Mouse (Mus musculus) embryonic facial prominence, embryonic 12.5 days (tissue): ENCODE results near the gene Rnf187. TPM values are rescaled to one million over a fixed set of nuclear protein-coding genes. Genes with fewer than 3 reads are reported as not detected.

ENCODE experiments used
- ATAC-seq: fragments of 200-750 bp; cut with Nextera tagmentation; 2 replicates; pipeline ENCODE4 v1.8.0; 2017; ENCODE audit not compliant: insufficient number of reproducible peaks, insufficient read depth, low FRiP score, low TSS enrichment
- H3K27ac ChIP-seq: fragments of 300-500 bp; sonication (generic); 2 replicates; pipeline ENCODE4 v1.5.1; 2016; ENCODE audit warnings: mild to moderate bottlenecking
- H3K27me3 ChIP-seq: fragments of 300-500 bp; sonication (generic); 2 replicates; pipeline ENCODE4 v1.6.1; 2016; ENCODE audit warnings: mild to moderate bottlenecking, moderate library complexity
- H3K36me3 ChIP-seq: fragments of 300-500 bp; sonication (generic); 2 replicates; pipeline ENCODE4 v1.6.1; 2016; ENCODE audit warnings: mild to moderate bottlenecking
- H3K4me1 ChIP-seq: fragments of 300-500 bp; sonication (generic); 2 replicates; pipeline ENCODE4 v1.6.1; 2016
- H3K4me2 ChIP-seq: fragments of 300-500 bp; sonication (generic); replicated peaks from 2 replicates; pipeline ENCODE4 v1.6.1; 2016; ENCODE audit warnings: mild to moderate bottlenecking, moderate library complexity
- H3K4me3 ChIP-seq: fragments of 300-500 bp; sonication (generic); 2 replicates; pipeline ENCODE4 v1.5.1; 2016; ENCODE audit warnings: mild to moderate bottlenecking
- H3K9ac ChIP-seq: fragments of 300-500 bp; sonication (generic); 2 replicates; pipeline ENCODE4 v1.6.1; 2016; ENCODE audit warnings: mild to moderate bottlenecking, moderate library complexity
- H3K9me3 ChIP-seq: fragments of 300-500 bp; sonication (generic); 2 replicates; pipeline ENCODE4 v1.6.1; 2016; ENCODE audit warnings: mild to moderate bottlenecking, moderate library complexity
- WGBS: fragments of 180-500 bp; shearing (Covaris S2); methylation state at CpG from one replicate; pipeline ENCODE4 v1.1.7; 2016; 5-methylcytosine and 5-hydroxymethylcytosine counted together
- polyA plus RNA-seq: library from polyadenylated mRNA; unstranded; fragments of >200 nt; fragmentation: Nextera tagmentation; extraction: Ambion mirVana; gene quantifications from 2 replicates; pipeline ENCODE4 v1.2.1, GENCODE M21; 2016

Rnf187 gene
- polyA plus RNA-seq, 1 experiment from 2014 or later, result 366 TPM

GRCm38 (mm10) chr11:58978027-58978705, 39.5 kb upstream of the Rnf187 start, which contains the start of gene Trim11:
Gene Trim11, plus strand, starts transcription at chr11:58978093.
- ATAC-seq, result peak; percentile 36
- WGBS, result under 1% methylated on average over 64 of the region's 64 CpGs
- peaks cover 15% of the 10 kb centered on the region for H3K36me3 ChIP-seq
- H3K4me3 ChIP-seq, result peak within 1 kb of the TSS; percentile 98
- peaks cover 33% of the 10 kb centered on the region for H3K4me1 ChIP-seq
- H3K27me3 ChIP-seq, result no peaks in the 10 kb centered on the region
- H3K27ac ChIP-seq, result peak within 1 kb of the TSS; percentile 69
- peak within 1 kb of the TSS; percentile 89 for H3K9ac ChIP-seq
- no peaks in the 10 kb centered on the region for H3K9me3 ChIP-seq
- H3K4me2 ChIP-seq, result peak within 1 kb of the TSS; percentile 98

DNA sequence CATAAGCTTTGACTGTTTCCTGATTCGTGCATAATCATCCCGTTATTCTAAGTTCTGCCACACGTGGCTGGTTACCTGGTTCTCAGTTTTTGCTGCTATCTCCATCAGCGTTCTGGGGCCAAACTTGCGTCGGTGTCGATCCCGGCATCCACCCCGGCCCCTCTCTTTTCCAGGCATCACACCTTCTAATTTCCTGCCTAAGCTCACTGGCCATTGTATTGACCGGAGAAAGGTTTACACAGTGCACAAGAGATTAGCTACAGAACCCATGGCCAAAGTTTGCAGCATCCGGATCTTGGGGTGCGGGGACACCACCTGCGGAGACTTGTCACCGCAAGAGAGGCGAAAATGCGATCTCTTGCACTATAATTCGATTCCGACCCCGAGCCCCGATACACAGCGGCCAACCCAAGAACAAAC, 38.9 kb upstream of the Rnf187 start:
- peak overlapping the region; percentile 98 for H3K4me3 ChIP-seq
- peak overlapping the region; percentile 69 for H3K27ac ChIP-seq
- H3K36me3 ChIP-seq, result peaks cover 9% of the 10 kb centered on the region
- H3K4me2 ChIP-seq, result peak overlapping the region; percentile 98
- peak overlapping the region; percentile 89 for H3K9ac ChIP-seq
- no peak for ATAC-seq
- no peaks in the 10 kb centered on the region for H3K9me3 ChIP-seq
- whole genome bisulfite sequencing, result under 1% methylated on average over 21 of the region's 21 CpGs
- no peaks in the 10 kb centered on the region for H3K27me3 ChIP-seq
- peaks cover 33% of the 10 kb centered on the region for H3K4me1 ChIP-seq

- peak overlapping the region; percentile 98 for H3K4me3 ChIP-seq
- peak overlapping the region; percentile 69 for H3K27ac ChIP-seq
- H3K9ac ChIP-seq, result peak overlapping the region; percentile 89
- WGBS, result 0% methylated on average over 29 of the region's 29 CpGs
- H3K9me3 ChIP-seq, result no peaks in the 10 kb centered on the region
- H3K36me3 ChIP-seq, result peaks cover 5% of the 10 kb centered on the region
- ATAC-seq, result no peak
- H3K4me1 ChIP-seq, result peaks cover 33% of the 10 kb centered on the region
- no peaks in the 10 kb centered on the region for H3K27me3 ChIP-seq
- peak overlapping the region; percentile 98 for H3K4me2 ChIP-seq
Observed at GRCm38 (mm10) chr11:58977150-58977549, 38.4 kb upstream of the Rnf187 start.

DNA sequence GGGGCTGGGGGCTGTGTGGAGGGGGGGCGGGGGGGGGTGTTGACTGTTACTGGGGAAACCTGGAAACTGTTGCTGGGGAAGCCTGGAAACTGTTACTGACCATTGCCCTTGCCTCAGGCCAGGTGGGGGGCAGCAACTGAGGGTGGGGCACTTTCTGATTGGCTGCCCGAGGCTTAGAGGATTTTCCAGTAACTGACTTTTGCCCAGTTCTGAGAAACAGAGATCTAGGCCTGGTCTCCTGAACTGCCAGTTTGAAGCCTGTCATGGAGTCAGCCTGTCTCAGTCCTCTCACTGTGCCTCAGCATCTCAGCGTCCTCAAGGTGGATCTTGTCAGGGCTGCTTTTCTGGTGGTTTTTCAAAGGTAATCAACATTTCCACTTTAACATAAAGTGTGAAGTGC, 35.7 kb upstream of the Rnf187 start:
- Histone ChIP-seq H3K27me3 (no peaks in the 10 kb centered on the region), H3K27ac (no peak overlapping the region), H3K36me3 (peaks cover 13% of the 10 kb centered on the region; the same call in 1 of the 2 replicates), H3K9ac (no peak overlapping the region), H3K9me3 (no peaks in the 10 kb centered on the region), H3K4me2 (no peak overlapping the region), H3K4me3 (no peak overlapping the region), H3K4me1 (peaks cover 12% of the 10 kb centered on the region)
- 87% methylated on average over 3 of the region's 3 CpGs for WGBS
- ATAC-seq, result no peak

DNA sequence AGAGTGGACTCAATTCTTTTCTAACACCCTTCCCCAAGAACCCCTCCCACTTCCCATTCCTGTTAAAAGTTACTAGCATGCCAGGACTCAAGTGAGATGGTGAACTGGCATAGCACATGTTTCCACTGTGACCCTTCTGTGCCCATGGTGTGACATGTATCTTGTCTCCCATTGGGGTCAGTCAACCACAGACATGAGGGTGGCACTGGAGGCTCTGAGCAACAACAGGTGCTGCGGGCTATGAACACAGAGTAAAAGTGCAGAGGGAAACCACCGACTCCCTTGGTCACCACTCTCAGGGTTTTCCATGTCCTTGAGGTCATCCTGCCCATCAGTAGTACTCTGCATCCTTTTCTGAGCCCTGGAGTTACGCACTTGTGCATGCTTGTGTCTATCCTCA, 33.1 kb upstream of the Rnf187 start:
- Histone ChIP-seq H3K27me3 (no peaks in the 10 kb centered on the region), H3K9ac (no peak overlapping the region), H3K4me3 (no peak overlapping the region), H3K36me3 (peaks cover 19% of the 10 kb centered on the region; the same call in 1 of the 2 replicates), H3K4me1 (no peaks in the 10 kb centered on the region), H3K9me3 (no peaks in the 10 kb centered on the region), H3K27ac (no peak overlapping the region), H3K4me2 (no peak overlapping the region)
- WGBS, result 90% methylated on average over 3 of the region's 3 CpGs
- no peak for ATAC-seq

DNA sequence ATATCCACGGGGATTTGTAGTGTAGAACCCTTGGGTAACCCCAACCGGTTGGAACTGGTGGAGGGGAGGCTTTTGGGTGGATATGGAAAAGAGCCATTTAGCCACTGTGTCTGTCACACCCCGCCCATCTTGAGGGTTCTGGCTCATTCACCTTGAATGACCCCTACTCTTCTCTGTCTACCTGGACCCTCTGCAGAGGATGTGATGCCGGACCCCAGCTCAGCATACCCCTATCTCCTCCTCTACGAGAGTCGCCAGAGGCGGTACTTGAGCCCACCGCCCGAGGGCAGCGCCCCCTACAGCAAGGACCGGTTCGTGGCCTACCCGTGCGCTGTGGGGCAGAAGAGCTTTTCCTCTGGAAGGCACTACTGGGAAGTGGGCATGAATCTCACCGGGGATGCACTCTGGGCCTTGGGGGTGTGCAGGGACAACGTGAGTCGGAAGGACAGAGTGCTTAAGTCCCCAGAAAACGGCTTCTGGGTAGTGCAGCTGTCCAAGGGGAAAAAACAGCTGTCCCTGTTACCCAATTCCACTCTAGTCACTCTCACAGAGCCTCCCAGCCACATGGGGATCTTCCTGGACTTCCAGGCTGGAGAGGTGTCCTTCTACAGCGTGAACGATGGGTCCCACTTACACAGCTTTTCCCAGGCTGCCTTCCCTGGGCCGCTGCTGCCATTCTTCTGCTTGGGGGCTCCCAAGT, 32.3 kb upstream of the Rnf187 start:
- 87% methylated on average over 21 of the region's 21 CpGs for WGBS
- Histone ChIP-seq H3K36me3 (peaks cover 19% of the 10 kb centered on the region; the same call in 1 of the 2 replicates), H3K9me3 (no peaks in the 10 kb centered on the region), H3K27me3 (no peaks in the 10 kb centered on the region), H3K4me2 (no peak overlapping the region), H3K27ac (no peak overlapping the region), H3K9ac (no peak overlapping the region), H3K4me3 (no peak overlapping the region), H3K4me1 (no peaks in the 10 kb centered on the region)
- no peak for ATAC-seq

- no peak overlapping the region for H3K4me3 ChIP-seq
- no peaks in the 10 kb centered on the region for H3K4me1 ChIP-seq
- WGBS, result 82% methylated on average over 6 of the region's 6 CpGs
- H3K9me3 ChIP-seq, result no peaks in the 10 kb centered on the region
- no peak overlapping the region for H3K9ac ChIP-seq
- ATAC-seq, result no peak
- H3K36me3 ChIP-seq, result peaks cover 19% of the 10 kb centered on the region; the same call in 1 of the 2 replicates
- no peaks in the 10 kb centered on the region for H3K27me3 ChIP-seq
- H3K4me2 ChIP-seq, result no peak overlapping the region
- H3K27ac ChIP-seq, result no peak overlapping the region
Observed at GRCm38 (mm10) chr11:58969659-58970058, 30.9 kb upstream of the Rnf187 start.

GRCm38 (mm10) chr11:58969027-58969426, 30.3 kb upstream of the Rnf187 start:
- no peaks in the 10 kb centered on the region for H3K9me3 ChIP-seq
- WGBS, result 90% methylated on average over 8 of the region's 8 CpGs
- peaks cover 19% of the 10 kb centered on the region; the same call in 1 of the 2 replicates for H3K36me3 ChIP-seq

DNA sequence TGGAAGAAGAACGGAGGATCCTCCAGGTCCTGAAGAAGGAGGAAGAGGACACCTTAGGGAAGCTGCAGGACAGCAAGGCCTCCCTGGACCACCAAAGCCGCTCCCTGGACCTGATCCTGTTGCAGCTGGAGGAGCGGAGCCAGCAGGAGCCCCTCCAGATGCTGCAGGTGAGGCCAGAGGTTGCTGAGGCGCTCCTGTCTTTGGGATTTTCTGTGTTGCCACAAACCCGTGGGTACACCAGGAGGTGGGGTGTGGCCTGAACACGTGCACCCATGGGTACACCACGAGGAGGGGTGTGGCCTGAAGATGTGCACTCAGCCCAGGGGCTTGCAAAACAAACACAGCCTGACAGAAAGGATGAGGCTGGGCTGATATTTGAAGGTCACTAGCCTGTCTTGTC, 29.8 kb upstream of the Rnf187 start:
- no peak overlapping the region for H3K4me2 ChIP-seq
- H3K27me3 ChIP-seq, result peaks cover 4% of the 10 kb centered on the region
- peaks cover 19% of the 10 kb centered on the region; the same call in 1 of the 2 replicates for H3K36me3 ChIP-seq
- no peak overlapping the region for H3K9ac ChIP-seq
- no peaks in the 10 kb centered on the region for H3K9me3 ChIP-seq
- ATAC-seq, result no peak
- no peak overlapping the region for H3K4me3 ChIP-seq
- WGBS, result 81% methylated on average over 7 of the region's 7 CpGs
- peaks cover 2% of the 10 kb centered on the region; the same call in 1 of the 2 replicates for H3K4me1 ChIP-seq
- H3K27ac ChIP-seq, result no peak overlapping the region

More at GRCm38 (mm10) chr11:58969027-58969426, 30.3 kb upstream of the Rnf187 start:
- H3K4me1 ChIP-seq, result no peaks in the 10 kb centered on the region
- no peak for ATAC-seq
- no peak overlapping the region for H3K9ac ChIP-seq
- no peak overlapping the region for H3K27ac ChIP-seq
- H3K27me3 ChIP-seq, result no peaks in the 10 kb centered on the region
- no peak overlapping the region for H3K4me2 ChIP-seq
- no peak overlapping the region for H3K4me3 ChIP-seq

GRCm38 (mm10) chr11:58967346-58967745, 28.6 kb upstream of the Rnf187 start:
- Histone ChIP-seq H3K4me2 (no peak overlapping the region), H3K4me3 (no peak overlapping the region), H3K36me3 (peaks cover 19% of the 10 kb centered on the region; the same call in 1 of the 2 replicates), H3K4me1 (peaks cover 3% of the 10 kb centered on the region; the same call in 1 of the 2 replicates), H3K27ac (no peak overlapping the region), H3K9ac (no peak overlapping the region), H3K27me3 (peaks cover 10% of the 10 kb centered on the region), H3K9me3 (no peaks in the 10 kb centered on the region)
- ATAC-seq, result no peak
- 100% methylated on average over 1 of the region's 1 CpGs for WGBS

GRCm38 (mm10) chr11:58965001-58965760, 26.5 kb upstream of the Rnf187 start:
- Histone ChIP-seq H3K9me3 (no peaks in the 10 kb centered on the region; the same call in 1 of the 2 replicates), H3K4me1 (peaks cover 3% of the 10 kb centered on the region; the same call in 1 of the 2 replicates), H3K4me3 (no peak overlapping the region), H3K36me3 (peaks cover 13% of the 10 kb centered on the region; the same call in 1 of the 2 replicates), H3K27ac (no peak overlapping the region), H3K9ac (no peak overlapping the region), H3K4me2 (no peak overlapping the region), H3K27me3 (peaks cover 18% of the 10 kb centered on the region)
- ATAC-seq, result no peak
- 46% methylated on average over 12 of the region's 12 CpGs for WGBS
